Mouse (Mus musculus) layer of hippocampus, postnatal 36 days (tissue): ENCODE data around the gene C5ar2. TPM values are rescaled to one million over a fixed set of nuclear protein-coding genes. Genes with fewer than 3 reads are reported as not detected.
"Not testable (repeated sequence)": the region's sequence is repeated elsewhere in the genome, so short reads cannot be mapped to it uniquely, and the experiment has no call there.

Experiments
- DNase-seq, 2 experiments: peaks; one replicate each; pipeline ENCODE4 v3.0.0; 2022
- total RNA-seq, 2 experiments: library from RNA; stranded (reverse); gene quantifications; 2 replicates each; pipeline ENCODE4 v1.2.3; 2021

C5ar2 gene
- under 1 TPM; 0.35 to 0.60 TPM for total RNA-seq

DNA sequence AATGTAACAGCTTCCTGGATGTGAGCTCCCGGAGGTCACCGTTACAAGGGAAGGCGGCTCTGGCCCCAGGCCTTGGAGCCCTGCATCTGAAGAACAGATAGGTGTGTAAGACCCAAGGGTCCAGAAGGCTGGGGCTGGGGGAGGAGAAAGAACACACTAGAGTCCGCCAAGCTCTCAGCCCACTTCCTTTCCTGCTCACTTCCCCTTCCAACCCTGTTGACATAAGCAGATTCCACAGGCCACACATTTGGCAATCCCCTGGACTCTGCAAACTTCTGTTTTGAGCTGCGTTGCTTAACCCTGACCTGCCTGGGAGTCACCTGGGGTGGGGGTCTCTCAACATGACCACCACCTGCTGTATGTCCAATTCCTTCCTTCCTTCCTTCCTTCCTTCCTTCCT, at the start of gene C5ar2:
TSS of gene C5ar2 (minus strand) at position 88 of the 400 bp plus-strand sequence.
- no peak for DNase-seq

DNA sequence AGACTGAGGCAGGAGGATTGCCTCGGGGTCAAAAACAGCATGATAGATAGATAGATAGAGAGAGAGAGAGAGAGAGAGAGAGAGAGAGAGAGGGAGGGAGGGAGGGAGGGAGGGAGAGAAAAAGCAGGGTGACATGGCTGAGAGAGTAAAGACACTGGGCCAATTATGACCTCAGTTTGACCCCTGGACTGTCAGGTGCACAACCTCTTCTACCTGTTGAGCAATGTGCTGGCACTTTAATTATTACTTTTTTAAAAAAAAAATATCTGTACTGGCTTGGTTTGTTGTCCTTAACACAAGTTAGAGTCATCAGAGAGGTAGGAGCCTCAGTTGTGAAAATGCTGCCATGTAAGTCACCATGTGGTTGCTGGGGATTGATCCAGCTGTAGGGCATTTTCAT, 43.8 kb upstream of the C5ar2 start:
- no peak for DNase-seq

DNA sequence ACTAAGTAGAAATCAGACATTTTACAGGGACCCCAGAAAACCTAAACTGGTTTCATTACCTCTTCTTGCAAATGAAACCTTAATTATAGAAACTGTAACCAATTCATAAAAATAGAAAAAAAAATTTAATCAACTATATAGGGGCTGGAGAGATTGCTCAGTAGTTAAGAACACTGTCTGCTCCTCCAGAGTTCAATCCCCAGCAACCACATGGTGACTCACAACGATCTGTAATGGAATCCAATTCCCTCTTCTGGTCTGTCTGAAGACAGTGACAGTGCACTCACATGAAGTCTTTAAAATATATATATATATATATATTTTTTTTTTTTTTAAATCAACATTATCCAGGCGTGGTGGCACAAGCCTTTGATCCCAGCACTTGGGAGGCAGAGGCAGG, 43.1 kb upstream of the C5ar2 start:
- no peak for DNase-seq

DNA sequence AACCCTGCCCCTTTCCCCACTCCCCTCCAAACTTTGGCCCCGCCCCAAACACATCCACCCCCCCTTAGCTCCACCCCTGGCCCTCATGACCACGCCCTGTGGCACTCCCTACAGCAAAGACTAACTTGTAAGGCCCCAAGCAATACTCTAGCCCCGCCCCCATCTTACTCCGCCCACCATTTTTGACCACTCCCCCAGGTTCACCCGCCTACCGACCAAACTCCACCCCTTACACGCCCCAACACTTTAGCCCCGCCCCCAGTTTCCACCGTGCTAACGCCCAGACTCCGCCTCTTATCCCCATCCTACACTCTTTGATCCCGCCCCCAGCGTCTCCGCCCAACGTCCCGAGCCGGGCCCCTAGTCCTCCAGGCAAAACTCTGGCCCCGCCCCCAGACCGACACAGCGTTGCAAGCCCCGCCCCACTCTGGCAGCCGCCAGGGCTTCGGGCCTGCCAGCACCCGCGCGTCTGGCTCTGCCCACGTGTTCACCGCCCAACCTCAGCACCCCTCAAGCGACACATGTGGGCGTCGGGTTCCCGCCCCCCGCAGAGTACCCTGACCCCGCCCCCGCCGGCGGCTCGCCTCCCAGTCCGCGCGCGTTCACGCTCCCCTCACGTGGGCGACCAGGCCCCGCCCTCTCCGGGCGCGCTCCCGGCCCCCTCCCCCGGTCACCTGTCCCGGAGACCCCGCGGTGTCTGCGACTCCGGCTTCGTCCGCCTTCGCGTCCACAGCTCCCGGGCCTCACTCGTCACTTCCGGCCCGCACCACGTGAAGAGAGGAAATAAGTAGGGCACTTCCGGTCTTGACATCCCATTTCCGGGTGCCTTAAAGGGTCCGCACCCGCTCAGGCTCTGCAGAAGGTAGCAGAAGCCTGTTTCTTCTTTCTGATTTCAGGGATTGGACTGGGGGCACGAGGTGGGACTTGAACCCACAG, 42.3 kb upstream of the C5ar2 start, which contains the start of gene Ccdc9:
TSS of gene Ccdc9 (minus strand) at position 770 of the 936 bp plus-strand sequence.
- peak; percentile 99 for DNase-seq

DNA sequence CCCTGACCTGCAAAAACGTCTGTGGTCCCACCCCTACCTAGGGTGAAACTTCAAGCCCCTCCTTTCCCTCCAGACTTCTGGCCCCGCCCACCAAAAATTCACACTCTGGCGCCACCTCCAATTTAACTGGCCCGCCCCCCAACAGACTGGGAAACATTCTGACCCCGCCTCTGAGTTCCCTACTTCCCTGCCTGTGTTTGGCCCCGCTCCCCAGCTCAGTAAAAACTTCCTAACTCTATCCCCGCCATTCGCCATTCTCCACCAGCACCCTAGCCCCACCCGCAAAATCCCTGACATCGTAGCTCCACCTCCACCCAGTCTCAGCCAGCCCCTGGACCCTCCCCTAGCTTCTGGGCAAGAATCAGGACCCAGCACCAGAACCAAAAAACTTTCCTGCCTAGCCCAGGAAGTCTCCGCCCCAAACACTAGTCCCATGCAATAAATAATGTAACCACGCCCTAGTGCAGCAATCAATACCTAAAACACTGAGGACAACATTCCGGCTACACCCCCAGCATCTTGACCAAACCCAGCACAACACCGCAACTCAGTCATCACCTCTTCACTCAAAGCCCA, 41.6 kb upstream of the C5ar2 start:
- peak; percentile 37 to 40 for DNase-seq

DNA sequence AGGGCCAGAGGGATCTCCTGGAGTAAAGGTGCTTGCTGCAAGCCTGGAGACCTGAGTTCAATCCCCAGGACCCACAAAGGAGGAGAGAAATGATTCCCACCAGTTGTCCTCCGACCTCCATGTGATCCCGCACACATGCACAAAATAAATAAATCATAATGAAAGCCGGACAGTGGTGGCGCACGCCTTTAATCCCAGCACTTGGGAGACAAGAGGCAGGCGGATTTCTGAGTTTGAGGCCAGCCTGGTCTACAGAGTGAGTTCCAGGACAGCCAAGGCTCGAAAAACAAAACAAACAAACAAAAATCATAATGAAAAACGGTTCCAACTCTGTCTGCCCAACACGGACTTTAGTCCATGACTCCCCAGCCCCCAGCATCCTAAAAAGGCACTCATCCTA, 41.0 kb upstream of the C5ar2 start:
- DNase-seq: no peak

DNA sequence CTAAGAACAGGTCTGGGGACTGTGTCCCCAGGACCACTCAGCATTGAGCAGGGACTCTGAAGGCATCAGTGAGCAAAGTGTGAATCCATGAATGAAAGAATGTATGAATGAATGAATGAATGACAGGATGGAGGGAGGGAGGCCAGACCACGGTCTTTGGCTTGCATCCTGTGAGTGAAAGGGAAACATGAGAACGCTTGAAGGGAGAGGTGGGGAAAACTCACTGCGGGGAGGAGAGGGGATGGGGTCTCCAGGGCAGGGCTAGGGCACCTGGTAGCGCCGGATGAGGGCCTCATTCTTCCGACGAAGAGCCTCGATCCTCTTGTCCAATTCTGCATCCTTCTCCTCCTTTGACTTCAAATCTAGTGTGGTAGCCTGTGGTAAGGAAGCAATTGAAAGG, 40.0 kb upstream of the C5ar2 start:
- no peak for DNase-seq

DNA sequence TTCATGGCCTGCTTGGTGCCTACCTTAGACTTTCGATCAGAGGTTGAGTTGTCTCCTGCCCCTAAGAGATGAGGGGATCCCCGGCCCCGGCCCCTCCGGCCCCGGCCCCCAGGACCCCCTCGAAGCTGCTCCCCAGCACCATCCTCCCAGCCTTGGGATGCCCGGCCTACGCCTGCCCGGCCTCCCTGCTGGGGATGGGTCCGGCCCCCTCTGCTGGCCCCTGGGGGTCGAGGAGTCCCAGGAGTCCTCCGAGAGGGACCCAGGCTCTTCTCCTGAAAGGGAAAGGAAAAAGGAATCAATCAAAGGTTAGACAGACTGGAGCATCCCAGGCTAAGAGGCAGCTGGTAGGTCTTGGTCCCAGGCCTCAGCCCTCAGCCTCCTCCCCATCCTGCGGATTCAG, 38.4 kb upstream of the C5ar2 start:
- DNase-seq: no peak

DNA sequence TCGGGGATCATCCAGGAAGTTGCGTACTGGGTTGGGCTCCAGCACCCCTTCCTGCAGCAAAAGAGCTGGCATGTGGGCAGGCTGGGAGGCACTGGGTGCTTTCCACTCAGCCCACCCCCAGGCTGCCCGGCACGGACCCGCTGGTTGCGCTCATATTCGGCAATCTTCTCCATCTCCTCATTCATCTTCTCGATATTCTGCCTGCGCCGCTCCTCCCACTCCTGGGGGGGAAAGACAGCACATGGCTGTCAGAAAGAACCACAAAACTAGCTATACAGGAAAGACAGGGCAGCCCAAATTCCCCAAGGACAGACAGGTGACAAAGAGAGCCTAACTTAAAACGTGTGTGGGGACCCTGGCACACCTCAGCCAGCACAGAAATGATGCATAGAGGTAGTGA, 36.8 kb upstream of the C5ar2 start:
- DNase-seq: no peak

DNA sequence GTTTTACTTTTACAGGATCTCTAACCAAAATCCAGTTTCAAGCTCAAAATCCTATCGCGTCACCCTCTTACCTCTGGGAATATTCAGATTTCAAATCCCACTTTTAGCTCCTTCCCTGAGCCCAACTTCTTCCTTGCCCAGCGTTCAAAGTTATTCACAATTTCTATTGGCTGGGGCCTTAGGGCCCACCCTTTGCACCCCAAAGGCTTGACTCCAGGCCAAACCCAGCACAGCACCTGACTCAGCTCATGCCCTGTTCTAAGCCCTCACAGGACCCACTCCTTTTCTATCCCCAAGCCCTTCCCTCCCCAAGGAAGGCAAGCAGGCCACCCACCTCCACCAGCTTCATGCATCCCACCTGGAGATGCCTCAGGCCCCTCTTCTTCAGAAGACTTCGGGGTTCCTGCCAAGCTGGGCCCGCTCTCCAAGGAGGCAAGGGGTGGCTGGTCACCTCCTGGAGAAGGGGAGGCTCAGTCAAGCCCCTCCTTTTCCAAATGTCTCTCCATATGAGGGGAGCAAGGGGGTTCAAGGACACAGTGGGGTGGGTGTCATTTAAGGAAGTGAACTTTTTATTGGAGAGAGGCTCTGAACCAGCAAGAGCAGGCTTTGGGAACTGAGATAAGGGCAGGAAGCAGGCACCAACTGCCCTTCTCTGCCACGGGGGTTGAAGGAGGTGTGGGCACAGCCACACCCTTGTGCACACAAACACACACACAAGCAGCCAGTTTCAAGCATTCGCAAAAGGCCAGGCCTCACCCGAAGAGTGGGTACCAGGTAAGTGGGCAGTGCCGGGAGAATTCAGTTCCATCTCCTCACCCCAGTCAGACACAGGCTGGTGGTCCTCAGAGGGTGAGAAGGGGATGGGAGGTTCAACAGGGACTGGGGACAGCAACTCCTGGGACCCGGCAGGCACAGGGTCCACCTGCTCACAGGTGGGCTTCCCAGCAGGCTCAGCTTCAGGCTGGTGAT, 31.3 kb upstream of the C5ar2 start:
- no peak for DNase-seq

DNA sequence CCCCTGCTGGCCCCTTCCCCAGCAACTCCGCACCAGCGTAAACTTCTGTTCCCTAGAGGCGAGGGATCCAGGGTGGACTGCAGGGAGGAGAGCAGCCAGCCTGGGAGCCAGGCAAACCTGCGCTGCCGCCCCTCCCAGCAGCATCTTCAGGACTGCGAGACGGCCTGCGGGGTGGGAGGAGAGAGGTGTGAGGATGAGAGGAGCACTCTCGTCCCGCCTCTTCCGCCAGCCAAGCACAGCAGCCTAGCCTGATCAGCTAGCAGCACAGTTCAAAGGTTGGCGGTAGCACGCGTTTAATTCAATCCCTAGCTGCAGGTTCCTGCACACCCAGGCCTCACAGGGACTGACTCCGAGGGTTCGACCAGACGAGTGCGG, 29.8 kb upstream of the C5ar2 start:
- peak in 1 of 2 experiments; percentile 57 for DNase-seq

DNA sequence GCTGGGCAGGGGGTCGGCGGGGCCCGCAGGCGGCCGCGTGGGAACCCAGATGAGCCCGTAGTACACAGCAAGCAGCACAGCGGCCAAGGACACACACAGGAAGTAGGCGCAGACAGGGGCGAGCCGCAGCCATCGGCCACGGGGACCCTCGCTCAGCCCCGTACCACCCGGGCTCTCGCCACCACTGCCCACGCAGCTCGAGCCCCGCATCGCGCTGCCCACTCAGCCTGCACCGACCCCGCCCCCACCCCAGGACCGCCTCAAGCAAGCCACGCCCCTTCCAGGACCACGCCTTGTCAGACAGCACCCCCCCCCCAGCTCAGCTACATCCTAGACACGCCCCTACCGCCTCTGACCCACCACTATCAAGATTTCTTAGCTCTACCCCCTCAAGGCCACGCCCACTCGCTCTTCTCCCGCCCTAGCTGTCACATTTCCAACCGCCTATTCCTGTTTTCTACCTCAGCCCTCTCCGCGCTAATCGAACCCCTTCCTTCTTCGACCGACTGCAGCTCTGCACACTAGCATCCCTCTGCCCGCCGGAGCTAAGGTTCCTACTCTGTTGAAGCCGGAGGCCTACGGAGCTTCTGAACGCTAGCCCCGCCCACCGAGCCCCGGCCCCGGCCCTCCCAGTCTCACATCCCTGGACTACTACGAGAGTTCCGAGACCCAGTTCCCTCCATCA, 29.3 kb upstream of the C5ar2 start, which contains the start of gene Inafm1:
TSS of gene Inafm1 (minus strand) at position 537 of the 685 bp plus-strand sequence.
- DNase-seq: peak; percentile 76 to 78

DNA sequence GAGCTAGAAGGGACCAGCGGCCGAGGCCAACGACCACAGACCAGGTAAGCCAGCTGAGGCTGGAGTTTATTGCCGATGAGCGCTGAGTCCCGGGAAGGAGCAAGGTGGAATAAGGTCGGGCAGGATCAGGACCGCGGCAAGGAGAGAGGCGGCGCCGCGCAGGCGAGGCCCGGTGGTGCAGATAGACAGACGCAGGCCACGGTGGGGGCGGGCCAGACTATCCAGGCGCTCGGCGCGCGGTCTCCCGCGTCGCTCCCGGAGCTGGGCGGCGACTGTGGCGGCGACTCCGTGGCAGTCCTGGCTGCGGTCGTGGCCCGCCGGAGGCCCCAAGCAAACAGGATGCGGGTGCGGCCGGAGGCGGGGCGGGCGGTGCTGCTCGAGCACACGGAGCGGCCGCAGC, 28.7 kb upstream of the C5ar2 start:
- DNase-seq: peak; percentile 52 to 59

DNA sequence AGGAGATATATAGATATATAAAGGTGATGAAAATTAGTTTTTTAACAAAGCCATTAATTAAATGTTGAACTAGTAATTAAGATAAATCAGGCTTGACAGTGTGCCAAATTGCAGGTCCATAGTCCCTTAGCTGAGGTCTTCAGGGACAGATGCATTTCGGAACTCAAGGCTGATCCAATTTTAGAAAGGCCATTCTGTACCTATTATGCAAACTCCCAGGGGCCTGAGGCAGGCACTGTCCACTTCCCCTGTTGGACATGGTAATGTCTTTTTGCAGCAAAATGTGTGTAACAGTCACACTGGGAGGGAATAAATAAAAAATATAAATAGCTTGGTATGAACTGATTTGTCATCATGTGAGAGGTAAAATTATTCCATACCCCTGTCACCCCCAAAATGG, 27.2 kb upstream of the C5ar2 start:
- no peak for DNase-seq

DNA sequence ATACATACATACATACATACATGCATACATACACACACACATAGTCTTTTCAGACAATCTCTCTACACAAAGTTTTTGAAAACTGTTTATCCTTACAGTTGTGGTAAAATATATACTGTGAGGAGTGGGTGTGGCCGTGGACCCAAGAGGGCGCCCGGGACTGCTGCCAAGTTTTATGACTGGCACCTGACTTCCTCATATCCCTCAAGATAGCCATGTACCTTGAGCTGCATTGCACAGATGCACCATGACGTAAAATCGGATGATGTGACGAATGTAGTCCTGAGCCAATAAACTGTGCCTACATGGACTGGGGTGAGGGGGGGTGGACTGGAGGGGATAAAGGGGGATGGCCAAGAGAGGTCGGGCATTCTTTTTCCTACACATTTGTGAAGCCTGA, 22.6 kb upstream of the C5ar2 start:
- DNase-seq: not testable (repeated sequence)

DNA sequence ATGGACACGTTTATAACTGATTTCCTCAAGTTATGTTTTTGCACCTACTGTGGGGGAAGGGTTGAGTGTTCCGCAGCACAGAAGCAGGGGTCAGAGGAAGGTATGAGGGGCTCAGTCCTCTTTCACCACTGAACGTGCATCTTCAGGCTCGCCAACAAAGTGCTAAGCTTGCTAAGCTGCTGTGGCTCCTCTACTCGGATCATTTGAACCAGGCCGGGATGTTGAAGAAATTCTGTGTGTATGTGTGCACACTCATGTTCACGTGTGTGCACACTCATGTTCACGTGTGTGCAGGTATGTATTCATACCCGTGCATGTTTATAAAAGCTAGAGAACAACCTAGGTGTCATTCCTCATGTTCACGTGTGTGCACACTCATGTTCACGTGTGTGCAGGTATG, 21.9 kb upstream of the C5ar2 start:
- no peak for DNase-seq

DNA sequence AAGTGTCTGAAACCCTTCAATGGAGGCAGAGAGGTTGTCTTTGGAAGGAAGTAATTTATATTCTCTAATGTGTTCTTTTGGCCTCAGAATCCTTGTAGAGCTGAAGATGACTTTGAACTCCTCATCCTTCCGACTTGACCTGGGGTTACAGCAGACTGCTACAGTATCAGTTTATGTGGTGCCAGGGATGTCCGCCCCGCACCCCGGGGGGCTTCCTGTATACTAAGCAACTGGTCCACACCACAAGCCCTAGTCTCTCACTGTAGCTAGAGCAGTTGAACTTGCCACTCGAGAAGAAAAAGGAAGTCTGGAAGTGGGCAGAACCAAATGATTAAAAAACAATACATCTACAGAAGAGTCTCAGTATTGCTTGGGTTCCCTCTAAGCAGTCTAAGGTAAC, 19.9 kb upstream of the C5ar2 start:
- DNase-seq: no peak

DNA sequence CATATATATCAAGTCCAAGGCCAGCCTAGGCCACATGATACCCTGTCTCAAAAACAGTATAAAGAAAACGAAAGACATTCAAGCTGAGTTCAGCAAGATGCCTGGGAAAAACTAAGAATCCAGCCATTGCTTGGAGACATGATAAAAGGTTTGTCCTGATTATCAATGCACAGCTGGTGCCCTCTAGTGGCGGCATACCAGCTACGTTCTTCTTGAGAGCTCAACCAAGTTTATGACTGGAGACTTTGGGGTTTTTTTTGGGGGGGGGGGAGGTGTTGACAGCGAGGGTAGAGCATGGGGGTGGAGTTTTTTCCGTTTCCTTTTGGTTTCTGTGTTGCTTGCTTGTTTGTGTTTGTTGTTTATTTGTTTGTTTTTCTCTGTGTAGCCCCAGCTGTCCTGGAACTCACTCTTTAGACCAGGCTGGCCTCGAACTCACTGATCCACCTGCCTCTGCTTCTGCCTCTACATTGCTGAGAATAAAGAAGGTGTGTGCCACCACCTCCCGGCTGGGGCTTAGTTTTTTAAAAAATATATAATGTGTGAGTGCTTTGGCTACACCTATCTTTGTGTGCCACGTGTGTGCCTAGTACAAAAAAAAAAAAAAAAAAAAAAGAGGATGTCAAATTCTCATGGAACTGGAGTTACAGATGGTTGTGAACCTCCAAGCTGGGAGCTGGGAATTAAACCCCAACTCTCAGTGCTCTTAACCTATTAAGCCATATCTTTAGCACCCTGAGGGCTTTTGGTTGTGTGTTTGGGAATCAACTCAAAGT, 19.2 kb upstream of the C5ar2 start:
- DNase-seq: peak; percentile 60 to 63

DNA sequence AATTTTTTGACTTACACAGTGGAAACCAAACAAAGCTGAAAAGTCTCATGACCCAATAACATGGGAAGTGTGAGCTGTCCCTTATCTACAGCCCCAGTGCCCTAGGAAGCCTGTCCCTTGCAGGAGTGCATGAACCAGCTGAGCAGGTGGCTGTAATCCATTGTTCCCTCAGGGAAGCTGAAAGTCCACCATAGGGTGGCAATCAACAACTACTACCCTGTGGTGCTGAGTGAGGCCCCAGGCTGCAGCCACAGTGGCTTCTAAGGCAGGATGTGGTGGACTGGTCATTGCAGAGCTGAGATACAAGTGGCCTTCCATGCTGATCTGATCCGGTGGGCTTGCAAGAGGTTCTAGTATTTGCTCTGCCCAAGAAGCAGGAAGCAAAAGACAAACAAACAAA, 17.1 kb upstream of the C5ar2 start:
- no peak for DNase-seq

DNA sequence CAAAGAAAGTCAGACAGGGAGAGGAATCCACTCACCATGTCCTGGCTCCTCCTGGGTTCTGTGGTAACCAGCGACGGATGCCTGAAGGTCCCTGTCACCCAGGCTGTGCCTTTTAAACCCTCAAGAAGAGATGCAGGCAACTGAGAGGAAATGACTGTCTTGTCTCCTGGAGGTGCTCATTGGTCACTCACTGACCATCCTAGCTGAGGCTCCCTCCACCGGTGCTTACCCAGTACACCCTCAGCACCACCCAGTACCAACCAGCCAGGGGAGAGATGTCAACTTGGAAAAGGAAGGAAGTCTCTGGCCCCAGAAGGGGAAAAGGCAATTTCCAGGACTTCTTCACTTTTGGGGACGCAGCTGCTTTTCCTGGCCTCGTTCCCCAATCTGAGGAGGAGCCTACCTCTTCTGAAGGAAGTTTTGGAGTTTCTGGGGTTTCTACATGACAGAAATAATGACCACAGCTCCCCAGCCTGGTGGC, 15.2 kb upstream of the C5ar2 start, which contains the start of gene C5ar1:
TSS of gene C5ar1 (minus strand) at position 431 of the 481 bp plus-strand sequence.
- DNase-seq: no peak

DNA sequence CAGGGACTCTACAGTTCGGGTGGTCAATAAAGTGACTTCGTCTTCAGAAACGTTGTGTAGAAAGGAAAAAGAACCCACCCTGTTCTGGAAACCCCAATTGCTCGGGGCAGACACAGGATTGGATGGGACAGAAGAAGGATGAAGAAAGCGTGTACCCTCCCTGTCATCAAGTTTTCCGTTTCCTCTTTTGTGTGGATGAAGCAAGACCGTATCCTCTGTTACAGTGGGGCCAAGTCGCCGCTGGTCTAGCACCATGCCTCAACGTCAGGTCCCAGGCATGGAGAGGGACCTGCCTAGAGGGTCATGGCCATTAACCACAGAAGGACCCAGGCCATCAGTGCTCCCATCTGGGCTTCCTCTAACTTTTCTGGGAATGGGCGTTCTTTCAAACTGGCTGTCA, 13.9 kb upstream of the C5ar2 start:
- no peak for DNase-seq
